Mouse (Mus musculus): Measurements from ENCODE around the gene Pskh1. TPM values are rescaled to one million over a fixed set of nuclear protein-coding genes. Genes with fewer than 3 reads are reported as not detected.

Gene Pskh1
- polyA plus RNA-seq, 1 experiment from 2014 or later: 30.3 TPM

GRCm38 (mm10) chr8:105860143-105860981, 39.9 kb upstream of the Pskh1 start, which contains the start of gene Nutf2:
TSS of gene Nutf2 (plus strand) at chr8:105860580.
- Histone ChIP-seq H3K27ac (peak within 1 kb of the TSS; percentile 98), H3K36me3 (peaks cover 33% of the 10 kb centered on the region), H3K4me3 (peak within 1 kb of the TSS; percentile 98), H3K4me1 (peaks cover 67% of the 10 kb centered on the region), H3K9me3 (no peaks in the 10 kb centered on the region), H3K27me3 (ENCODE audit: insufficient read depth, poor library complexity, severe bottlenecking) (no peaks in the 10 kb centered on the region)
- peak; percentile 100 for DNase-seq (ENCODE audit: low spot score)
- whole genome bisulfite sequencing: under 1% methylated on average over 59 of the region's 59 CpGs

GRCm38 (mm10) chr8:105861951-105862350, 38.3 kb upstream of the Pskh1 start:
- H3K27me3 ChIP-seq (ENCODE audit: insufficient read depth, poor library complexity, severe bottlenecking): no peaks in the 10 kb centered on the region
- H3K27ac ChIP-seq: peak overlapping the region; percentile 98; the same call in 1 of the 2 replicates
- WGBS: 11% methylated on average over 1 of the region's 1 CpGs
- no peak for DNase-seq (ENCODE audit: low spot score)
- H3K4me1 ChIP-seq: peaks cover 51% of the 10 kb centered on the region
- no peaks in the 10 kb centered on the region for H3K9me3 ChIP-seq
- H3K4me3 ChIP-seq: peak overlapping the region; percentile 98
- peaks cover 48% of the 10 kb centered on the region for H3K36me3 ChIP-seq

- DNase-seq (ENCODE audit: low spot score): no peak
- 77% methylated on average over 6 of the region's 6 CpGs for WGBS
- Histone ChIP-seq H3K4me1 (peaks cover 25% of the 10 kb centered on the region), H3K36me3 (peaks cover 80% of the 10 kb centered on the region), H3K27me3 (ENCODE audit: insufficient read depth, poor library complexity, severe bottlenecking) (no peaks in the 10 kb centered on the region), H3K9me3 (no peaks in the 10 kb centered on the region), H3K4me3 (no peak overlapping the region), H3K27ac (no peak overlapping the region)
Measured at GRCm38 (mm10) chr8:105866364-105867029, 33.7 kb upstream of the Pskh1 start.

- H3K9me3 ChIP-seq: no peaks in the 10 kb centered on the region
- peak overlapping the region; percentile 24; the same call in 1 of the 2 replicates for H3K27ac ChIP-seq
- 71% methylated on average over 6 of the region's 6 CpGs for WGBS
- H3K4me3 ChIP-seq: no peak overlapping the region
- no peak for DNase-seq (ENCODE audit: low spot score)
- H3K27me3 ChIP-seq (ENCODE audit: insufficient read depth, poor library complexity, severe bottlenecking): no peaks in the 10 kb centered on the region
- H3K4me1 ChIP-seq: peaks cover 18% of the 10 kb centered on the region
- peaks cover 85% of the 10 kb centered on the region for H3K36me3 ChIP-seq
Measured at GRCm38 (mm10) chr8:105874301-105874700, 25.9 kb upstream of the Pskh1 start.

GRCm38 (mm10) chr8:105880754-105881520, 19.3 kb upstream of the Pskh1 start, which contains the start of gene Edc4:
TSS of gene Edc4 (plus strand) at chr8:105880881.
- peak; percentile 90 for DNase-seq (ENCODE audit: low spot score)
- Histone ChIP-seq H3K4me1 (peaks cover 24% of the 10 kb centered on the region), H3K27me3 (ENCODE audit: insufficient read depth, poor library complexity, severe bottlenecking) (no peaks in the 10 kb centered on the region), H3K9me3 (no peaks in the 10 kb centered on the region), H3K4me3 (peak within 1 kb of the TSS; percentile 98), H3K36me3 (peaks cover 57% of the 10 kb centered on the region), H3K27ac (peak within 1 kb of the TSS; percentile 90)
- WGBS: 1% methylated on average over 45 of the region's 45 CpGs

- peaks cover 11% of the 10 kb centered on the region; the same call in 1 of the 2 replicates for H3K4me1 ChIP-seq
- no peak overlapping the region for H3K4me3 ChIP-seq
- no peaks in the 10 kb centered on the region for H3K27me3 ChIP-seq (ENCODE audit: insufficient read depth, poor library complexity, severe bottlenecking)
- H3K36me3 ChIP-seq: peaks cover 85% of the 10 kb centered on the region
- no peak overlapping the region for H3K27ac ChIP-seq
- 91% methylated on average over 12 of the region's 12 CpGs for WGBS
- no peak for DNase-seq (ENCODE audit: low spot score)
- no peaks in the 10 kb centered on the region for H3K9me3 ChIP-seq
Measured at GRCm38 (mm10) chr8:105889756-105890465, 10.3 kb upstream of the Pskh1 start.

- H3K9me3 ChIP-seq: no peaks in the 10 kb centered on the region
- WGBS: 93% methylated on average over 6 of the region's 6 CpGs
- no peak overlapping the region for H3K27ac ChIP-seq
- H3K4me3 ChIP-seq: no peak overlapping the region
- peaks cover 78% of the 10 kb centered on the region for H3K36me3 ChIP-seq
- H3K4me1 ChIP-seq: peaks cover 11% of the 10 kb centered on the region; the same call in 1 of the 2 replicates
- no peaks in the 10 kb centered on the region for H3K27me3 ChIP-seq (ENCODE audit: insufficient read depth, poor library complexity, severe bottlenecking)
- DNase-seq (ENCODE audit: low spot score): no peak
Measured at GRCm38 (mm10) chr8:105890870-105891269, 9.4 kb upstream of the Pskh1 start.

GRCm38 (mm10) chr8:105892432-105892831, 7.8 kb upstream of the Pskh1 start:
- Histone ChIP-seq H3K9me3 (no peaks in the 10 kb centered on the region), H3K4me3 (no peak overlapping the region), H3K4me1 (peaks cover 11% of the 10 kb centered on the region; the same call in 1 of the 2 replicates), H3K27me3 (ENCODE audit: insufficient read depth, poor library complexity, severe bottlenecking) (no peaks in the 10 kb centered on the region), H3K36me3 (peaks cover 62% of the 10 kb centered on the region), H3K27ac (no peak overlapping the region)
- no peak for DNase-seq (ENCODE audit: low spot score)
- 86% methylated on average over 6 of the region's 6 CpGs for WGBS

- 8% methylated on average over 11 of the region's 11 CpGs for WGBS
- peak; percentile 84 for DNase-seq (ENCODE audit: low spot score)
- Histone ChIP-seq H3K4me3 (peak within 1 kb of the TSS; percentile 20; the same call in 1 of the 2 replicates), H3K27me3 (ENCODE audit: insufficient read depth, poor library complexity, severe bottlenecking) (no peaks in the 10 kb centered on the region), H3K4me1 (peaks cover 11% of the 10 kb centered on the region; the same call in 1 of the 2 replicates), H3K27ac (0 out of 2 replicates have a peak within 1 kb of the TSS, but pooled peaks have one; percentile 17), H3K9me3 (no peaks in the 10 kb centered on the region), H3K36me3 (peaks cover 53% of the 10 kb centered on the region)
Measured at GRCm38 (mm10) chr8:105893339-105893738, 6.9 kb upstream of the Pskh1 start, which contains the start of gene Nrn1l. TSS of gene Nrn1l (plus strand) at chr8:105893567.

GRCm38 (mm10) chr8:105897801-105898480, 2.3 kb upstream of the Pskh1 start:
- DNase-seq (ENCODE audit: low spot score): no peak
- Histone ChIP-seq H3K4me3 (no peak overlapping the region), H3K9me3 (no peaks in the 10 kb centered on the region), H3K27me3 (ENCODE audit: insufficient read depth, poor library complexity, severe bottlenecking) (no peaks in the 10 kb centered on the region), H3K27ac (no peak overlapping the region), H3K36me3 (peaks cover 8% of the 10 kb centered on the region), H3K4me1 (peaks cover 20% of the 10 kb centered on the region)
- 77% methylated on average over 9 of the region's 9 CpGs for WGBS

- H3K36me3 ChIP-seq: no peaks in the 10 kb centered on the region
- peak overlapping the region; percentile 91 for H3K4me3 ChIP-seq
- H3K27me3 ChIP-seq (ENCODE audit: insufficient read depth, poor library complexity, severe bottlenecking): no peaks in the 10 kb centered on the region
- H3K4me1 ChIP-seq: peaks cover 12% of the 10 kb centered on the region
- no peak for DNase-seq (ENCODE audit: low spot score)
- 30% methylated on average over 16 of the region's 16 CpGs for WGBS
- H3K9me3 ChIP-seq: no peaks in the 10 kb centered on the region
- H3K27ac ChIP-seq: peak overlapping the region; percentile 97
Measured at GRCm38 (mm10) chr8:105900941-105901616, 838 bp downstream of the Pskh1 start.
